1 mouse cellular context compared by ENCODE assay signal in the genomic region with DNA sequence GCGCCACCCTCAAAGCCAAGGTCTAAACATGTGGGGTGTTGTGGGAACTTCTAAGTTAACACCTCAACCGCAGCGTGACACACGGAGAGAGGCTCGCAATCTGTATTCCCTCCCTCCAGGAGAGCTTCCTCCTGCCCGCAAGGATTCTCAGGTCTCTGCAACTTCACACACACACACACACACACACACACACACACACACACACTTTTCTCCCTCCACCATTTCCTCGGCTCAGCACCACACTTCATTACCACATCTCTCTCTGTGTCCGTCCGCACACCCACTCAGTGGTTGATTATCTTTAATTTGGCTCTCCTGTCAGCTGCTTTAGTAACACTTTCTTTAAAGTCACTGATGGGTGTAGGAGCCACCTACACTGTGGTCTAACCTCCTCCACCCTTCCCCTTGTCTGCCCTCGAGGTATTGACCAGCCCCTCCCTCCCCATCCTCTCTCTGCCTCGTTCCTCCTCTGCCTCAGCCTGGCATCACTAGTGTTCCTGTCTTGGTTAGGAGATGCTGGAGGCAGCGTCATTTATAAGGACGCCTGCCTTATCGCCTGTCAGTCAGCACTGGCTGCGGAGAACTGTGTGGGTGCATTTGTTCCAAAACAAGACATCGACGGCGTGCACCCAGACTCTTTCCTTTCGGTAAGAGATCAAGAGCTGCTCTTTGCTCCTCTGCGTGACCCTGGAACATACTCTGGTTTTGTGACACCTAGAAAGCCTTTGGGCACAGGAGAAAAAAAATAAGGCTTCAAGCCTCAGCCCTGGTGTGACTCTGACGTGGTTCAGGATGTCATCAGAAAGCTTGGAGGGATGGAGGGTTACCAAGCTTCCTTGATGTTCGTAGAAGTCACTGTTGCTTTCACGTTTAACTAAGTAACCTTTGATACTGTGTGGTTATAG.
TF ChIP-seq lines count a peak whose summit lies in the region.

No protein-coding gene starts in this region.

TF ChIP-seq in MEL, 35 proteins besides CTCF, POLR2A, EP300 and RAD21 (continued from another document):
- TF ChIP-seq ZC3H11A (IDR thresholded peaks at IDR 0.05; ENCODE audit: low read depth, low read length) = no peak
- no peak for TF ChIP-seq GABPA (IDR thresholded peaks at IDR 0.05; ENCODE audit: low read depth, low read length)
- no peak for TF ChIP-seq CHD1 (IDR thresholded peaks at IDR 0.05; ENCODE audit: low read depth, low read length)
- no peak for TF ChIP-seq POLR2AphosphoS5 (IDR thresholded peaks at IDR 0.05; ENCODE audit: borderline replicate concordance, low read depth, low read length)
- TF ChIP-seq BHLHE40 (IDR thresholded peaks at IDR 0.05; ENCODE audit: borderline replicate concordance, low read depth, low read length) = no peak; the same call in 1 of the 2 replicates
- TF ChIP-seq NRF1 (IDR thresholded peaks at IDR 0.05; ENCODE audit: insufficient read depth, low read depth, low read length, poor library complexity, severe bottlenecking) = no peak
- TF ChIP-seq POLR2AphosphoS2 (IDR thresholded peaks at IDR 0.05; ENCODE audit: low read length) = no peak
- 0 out of 2 replicates have a peak, but pooled peaks have one; percentile 0 for TF ChIP-seq GATA1 (IDR thresholded peaks at IDR 0.05; ENCODE audit: low read depth, low read length)
- TF ChIP-seq MYB (IDR thresholded peaks at IDR 0.05; ENCODE audit: low read depth, low read length) = no peak
- TF ChIP-seq ETS1 (IDR thresholded peaks at IDR 0.05; ENCODE audit: low read depth, low read length) = peak; percentile 60; the same call in 1 of the 2 replicates
- TF ChIP-seq NELFE (IDR thresholded peaks at IDR 0.05; ENCODE audit: low read depth, low read length) = no peak
- 0 out of 2 replicates have a peak, but pooled peaks have one; percentile 28 for TF ChIP-seq TCF12 (IDR thresholded peaks at IDR 0.05; ENCODE audit: low read depth, low read length)
- peak; percentile 39 for TF ChIP-seq TAL1 (IDR thresholded peaks at IDR 0.05; ENCODE audit: low read length)
- TF ChIP-seq CHD2 (IDR thresholded peaks at IDR 0.05; ENCODE audit: low read length) = no peak
- TF ChIP-seq MEF2A (IDR thresholded peaks at IDR 0.05; ENCODE audit: extremely low read depth, insufficient replicate concordance, low read depth, low read length, poor library complexity, severe bottlenecking) = 0 out of 2 replicates have a peak, but pooled peaks have one; percentile 18
- no peak for TF ChIP-seq HCFC1 (IDR thresholded peaks at IDR 0.05; ENCODE audit: low read depth, low read length)
- no peak for TF ChIP-seq ZMIZ1 (IDR thresholded peaks at IDR 0.05; ENCODE audit: low read depth, low read length)
- TF ChIP-seq UBTF (IDR thresholded peaks at IDR 0.05; ENCODE audit: borderline replicate concordance, insufficient read depth, low read depth, low read length) = no peak
- TF ChIP-seq RCOR1 (IDR thresholded peaks at IDR 0.05; ENCODE audit: low read depth, low read length) = no peak
